Mouse (Mus musculus) thymus, postnatal 10 days (tissue): Measurements from ENCODE around the gene Rabac1.
A peak's percentile ranks its signal among the peaks of the same experiment; 100 is the strongest.

ENCODE experiments used
- DNase-seq, 2 experiments: peaks; one replicate each; pipeline ENCODE4 v3.0.0; 2021; ENCODE audit warnings: low spot score in 2 of 2

Gene Rabac1

GRCm38 (mm10) chr7:24980439-24980838 lies 7.9 kb upstream of the Rabac1 start:
- DNase-seq: no peak

GRCm38 (mm10) chr7:24978781-24979180 lies 6.2 kb upstream of the Rabac1 start:
- no peak for DNase-seq

GRCm38 (mm10) chr7:24974893-24975595 lies 2.5 kb upstream of the Rabac1 start:
- DNase-seq: peak in 1 of 2 experiments; percentile 37

- no peak for DNase-seq
Observed at GRCm38 (mm10) chr7:24973902-24974301, 1.3 kb upstream of the Rabac1 start.

- no peak for DNase-seq
Observed at GRCm38 (mm10) chr7:24973208-24973607, 654 bp upstream of the Rabac1 start.

- peak; percentile 36 to 41 for DNase-seq
Observed at GRCm38 (mm10) chr7:24971261-24971971, 1.1 kb downstream of the Rabac1 start.

GRCm38 (mm10) chr7:24970341-24970740 lies 2.2 kb downstream of the Rabac1 start:
- DNase-seq: no peak

GRCm38 (mm10) chr7:24969805-24970204 lies 2.7 kb downstream of the Rabac1 start:
- no peak for DNase-seq

GRCm38 (mm10) chr7:24968463-24968862 lies 4.1 kb downstream of the Rabac1 start:
- DNase-seq: no peak

- no peak for DNase-seq
Observed at GRCm38 (mm10) chr7:24967966-24968365, 4.6 kb downstream of the Rabac1 start.

- peak; percentile 53 to 84 for DNase-seq
Observed at GRCm38 (mm10) chr7:24964897-24965535, 7.5 kb downstream of the Rabac1 start.

- no peak for DNase-seq
Observed at GRCm38 (mm10) chr7:24964288-24964687, 8.3 kb downstream of the Rabac1 start.

- no peak for DNase-seq
Observed at GRCm38 (mm10) chr7:24955226-24955625, 17.3 kb downstream of the Rabac1 start.

- DNase-seq: peak; percentile 69
Observed at GRCm38 (mm10) chr7:24954450-24954849, 18.1 kb downstream of the Rabac1 start.

GRCm38 (mm10) chr7:24953966-24954365 lies 18.6 kb downstream of the Rabac1 start:
- no peak for DNase-seq

GRCm38 (mm10) chr7:24949958-24950623 lies 22.5 kb downstream of the Rabac1 start:
- peak; percentile 63 to 82 for DNase-seq

- DNase-seq: no peak
Observed at GRCm38 (mm10) chr7:24948774-24949173, 23.8 kb downstream of the Rabac1 start.

GRCm38 (mm10) chr7:24947316-24948048 lies 25.1 kb downstream of the Rabac1 start:
- DNase-seq: no peak

- no peak for DNase-seq
Observed at GRCm38 (mm10) chr7:24944257-24944950, 28.1 kb downstream of the Rabac1 start, which contains the start of gene Gm4881. TSS of gene Gm4881 (minus strand) at chr7:24944494.

- no peak for DNase-seq
Observed at GRCm38 (mm10) chr7:24943641-24944040, 28.9 kb downstream of the Rabac1 start.

- DNase-seq: no peak
Observed at GRCm38 (mm10) chr7:24931651-24932050, 40.9 kb downstream of the Rabac1 start.
